Mouse (Mus musculus) testis, postnatal 14 days (tissue): ENCODE results near the gene Fignl1.

Source experiments
- DNase-seq: peaks from one replicate; pipeline ENCODE4 v3.0.0; 2021; ENCODE audit warnings: low spot score

Gene Fignl1

GRCm38 (mm10) chr11:11831940-11832754 is 23.4 kb upstream of the Fignl1 start:
- DNase-seq: no peak

- DNase-seq: no peak
These were observed 22.8 kb upstream of the Fignl1 start for GRCm38 (mm10) chr11:11831526-11831925.

GRCm38 (mm10) chr11:11830884-11831495 is 22.2 kb upstream of the Fignl1 start:
- DNase-seq: no peak

- DNase-seq: no peak
These were observed 20.6 kb upstream of the Fignl1 start for GRCm38 (mm10) chr11:11829161-11830000.

GRCm38 (mm10) chr11:11828761-11829160 is 20.0 kb upstream of the Fignl1 start:
- no peak for DNase-seq

GRCm38 (mm10) chr11:11828251-11828650 is 19.5 kb upstream of the Fignl1 start:
- DNase-seq: no peak

- DNase-seq: no peak
These were observed 17.7 kb upstream of the Fignl1 start for GRCm38 (mm10) chr11:11826475-11826874.

- no peak for DNase-seq
These were observed 16.9 kb upstream of the Fignl1 start for GRCm38 (mm10) chr11:11825670-11826069.

GRCm38 (mm10) chr11:11824970-11825635 is 16.3 kb upstream of the Fignl1 start:
- no peak for DNase-seq

GRCm38 (mm10) chr11:11823980-11824911 is 15.5 kb upstream of the Fignl1 start:
- DNase-seq: no peak

GRCm38 (mm10) chr11:11822181-11823095 is 13.7 kb upstream of the Fignl1 start:
- DNase-seq: no peak

- DNase-seq: peak; percentile 66
These were observed 12.7 kb upstream of the Fignl1 start for GRCm38 (mm10) chr11:11821387-11821975.

GRCm38 (mm10) chr11:11820737-11821136 is 12.0 kb upstream of the Fignl1 start:
- DNase-seq: no peak

GRCm38 (mm10) chr11:11820251-11820650 is 11.5 kb upstream of the Fignl1 start:
- DNase-seq: peak; percentile 53

- DNase-seq: no peak
These were observed 10.4 kb upstream of the Fignl1 start for GRCm38 (mm10) chr11:11819206-11819605.

- no peak for DNase-seq
These were observed 10.0 kb upstream of the Fignl1 start for GRCm38 (mm10) chr11:11818797-11819196.

GRCm38 (mm10) chr11:11815737-11816136 is 7.0 kb upstream of the Fignl1 start:
- DNase-seq: no peak

GRCm38 (mm10) chr11:11811906-11812480 is 3.2 kb upstream of the Fignl1 start:
- peak; percentile 38 for DNase-seq
